Mouse (Mus musculus) activated CD4-positive, CD25-positive, alpha-beta regulatory T cell, adult 4 months (primary cell): Measurements from ENCODE around the gene Gm826. TPM values are rescaled to one million over a fixed set of nuclear protein-coding genes. Genes with fewer than 3 reads are reported as not detected.

Experiments
- ATAC-seq: one replicate; pipeline ENCODE4 v1.8.0; 2017
- polyA plus RNA-seq, 2 experiments: library from polyadenylated mRNA; unstranded; fragments of 100-300 nt; shearing (Covaris generic); gene quantifications; one replicate each; pipeline ENCODE4 v1.2.1; 2017

Gm826 gene
- polyA plus RNA-seq, 2 experiments from 2014 or later: not detected

DNA sequence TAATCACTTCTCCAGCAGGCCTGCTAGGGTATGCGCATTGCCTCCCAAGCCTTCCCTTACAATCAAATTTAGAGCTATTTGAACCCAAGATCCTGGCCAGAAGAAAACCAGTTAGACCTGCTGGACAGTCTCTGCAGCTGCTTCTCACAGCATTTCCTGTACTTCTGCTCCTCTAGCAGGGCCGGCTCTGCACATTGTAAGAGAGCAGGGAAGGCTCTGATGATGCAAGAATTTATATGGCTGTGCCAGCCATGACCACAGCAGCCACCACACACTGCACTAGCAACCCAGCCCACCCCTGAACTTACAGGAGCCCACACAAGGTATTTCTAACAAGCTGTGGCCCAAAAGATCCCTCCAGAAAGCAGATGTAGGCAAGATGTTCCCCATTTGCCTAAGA lies 19.6 kb upstream of the Gm826 start:
- no peak for ATAC-seq

DNA sequence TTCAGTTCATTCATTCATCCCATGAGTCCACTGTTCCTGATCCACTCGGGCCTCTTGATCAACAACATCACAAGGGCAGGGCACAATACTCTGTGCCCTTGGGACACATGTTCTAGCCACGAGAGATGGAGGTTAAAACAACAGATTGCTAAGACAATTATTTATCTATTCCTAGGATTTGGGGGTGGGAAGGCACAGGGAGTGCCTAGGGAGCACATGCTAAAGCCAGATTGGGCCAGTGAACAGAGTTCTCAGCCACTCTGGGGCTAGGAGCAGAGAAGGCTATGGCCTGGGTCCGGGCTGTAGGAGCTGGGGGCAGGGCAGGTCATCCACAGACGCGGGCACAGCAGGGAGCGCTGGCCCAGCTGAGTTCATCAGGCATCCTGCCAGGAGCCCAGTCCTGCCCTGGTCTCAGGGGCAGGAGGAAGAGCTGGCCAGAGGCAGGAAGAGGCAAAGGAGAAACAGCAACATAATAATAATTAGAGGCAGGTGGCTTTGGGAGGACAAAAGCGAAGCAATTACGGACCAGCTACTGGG lies 17.1 kb upstream of the Gm826 start:
- no peak for ATAC-seq

DNA sequence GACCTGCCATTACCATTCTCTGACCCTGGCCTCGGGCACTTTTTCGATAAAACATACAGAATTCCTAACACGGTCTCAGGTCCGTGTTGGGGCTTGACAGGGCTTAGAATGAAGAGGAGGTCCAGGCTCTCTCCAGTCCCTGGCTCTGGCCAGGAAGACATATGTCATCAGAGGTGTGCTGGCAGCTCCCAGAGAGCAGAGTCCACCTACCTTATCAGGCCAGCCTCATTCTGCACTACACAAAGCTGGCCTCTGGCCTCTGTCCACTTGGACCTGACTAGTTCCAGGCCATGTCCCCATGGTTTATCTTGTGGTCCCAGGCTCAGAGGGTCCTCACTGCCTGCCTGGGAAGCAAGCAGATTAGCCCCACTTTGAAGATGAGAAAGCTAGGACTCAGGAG lies 15.6 kb upstream of the Gm826 start:
- no peak for ATAC-seq

DNA sequence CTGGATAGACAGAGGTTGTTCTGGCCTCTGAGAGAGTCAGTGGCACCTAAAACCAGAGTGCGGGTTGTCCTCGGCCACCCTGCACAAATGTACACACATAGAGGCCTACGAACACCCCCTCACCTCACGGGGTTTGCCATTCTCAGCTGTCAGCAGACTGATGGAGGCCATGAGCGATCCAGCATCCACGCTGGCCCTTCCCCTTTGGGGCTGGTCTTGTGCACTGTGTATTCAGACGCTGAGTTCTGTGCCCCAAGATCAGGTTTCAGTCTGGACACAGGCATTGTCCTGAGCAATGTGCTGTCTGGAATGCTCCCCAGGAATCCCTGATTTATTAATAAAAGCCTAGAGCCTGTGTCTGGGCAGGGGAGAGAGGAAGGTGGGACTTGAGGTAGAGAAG lies 14.8 kb upstream of the Gm826 start:
- no peak for ATAC-seq

- ATAC-seq: no peak
These were observed 14.2 kb upstream of the Gm826 start for GRCm38 (mm10) chr2:160348072-160348604.

DNA sequence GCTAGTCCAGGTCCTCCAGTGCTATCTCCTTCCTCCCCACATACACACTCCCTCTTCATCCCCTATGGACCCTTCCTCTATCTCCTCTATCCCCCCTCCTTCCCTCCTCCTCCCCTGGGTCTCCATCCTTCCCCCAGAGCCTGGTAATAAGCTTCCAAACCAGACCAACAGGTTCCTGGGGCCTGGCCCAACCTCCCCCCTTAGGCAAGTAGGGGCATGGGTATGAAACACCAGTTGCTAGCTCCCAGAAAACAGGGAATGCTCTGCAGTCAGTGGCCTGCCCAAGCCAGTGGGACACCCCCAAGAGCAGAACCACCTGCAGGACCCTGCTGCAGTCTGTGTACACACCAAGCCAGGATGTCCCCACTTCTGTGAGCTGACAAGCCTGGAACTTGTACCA lies 11.7 kb upstream of the Gm826 start:
- no peak for ATAC-seq

DNA sequence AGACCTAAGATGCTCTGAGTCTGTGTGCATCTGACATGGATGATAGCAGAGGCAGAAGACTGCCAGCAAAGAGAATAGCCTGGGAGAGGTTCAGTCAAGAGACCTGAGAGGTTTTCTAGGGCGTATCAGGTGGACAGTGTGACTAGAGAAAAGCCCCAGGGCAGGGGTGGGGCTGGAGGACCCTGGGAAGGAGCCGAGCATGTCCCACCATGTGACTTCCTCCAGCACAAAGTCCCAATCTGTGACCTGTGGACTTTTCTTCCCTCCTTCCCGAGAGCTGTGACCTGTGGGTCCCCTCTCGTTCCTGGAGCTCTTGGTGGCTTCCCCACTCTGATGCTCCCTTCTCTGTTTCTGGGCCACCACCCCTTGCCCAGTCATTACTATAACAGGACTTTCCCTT lies 6.2 kb upstream of the Gm826 start:
- no peak for ATAC-seq

- ATAC-seq: no peak
These were observed 5.6 kb upstream of the Gm826 start for GRCm38 (mm10) chr2:160339595-160339994.

DNA sequence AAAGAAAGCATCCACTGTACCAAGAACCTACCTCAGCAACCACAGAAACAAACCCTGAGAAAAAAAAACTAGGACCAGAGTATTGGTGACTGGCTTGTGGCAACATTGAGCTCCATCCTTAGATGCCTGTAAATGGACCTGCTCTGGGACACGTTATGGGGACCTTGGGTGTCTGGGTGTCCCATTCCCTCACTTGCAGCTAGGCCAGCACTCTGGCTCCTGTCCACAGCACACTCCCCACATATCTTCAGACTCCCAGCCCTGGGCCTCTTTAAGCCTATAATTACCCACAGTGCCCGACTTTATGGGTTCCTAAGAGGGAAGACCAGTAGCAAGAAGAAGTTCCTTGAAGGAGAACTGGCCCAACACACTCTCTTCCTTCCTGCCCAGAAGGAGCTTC lies 2.1 kb upstream of the Gm826 start:
- ATAC-seq: no peak

GRCm38 (mm10) chr2:160335043-160335442 lies 1.1 kb upstream of the Gm826 start:
- no peak for ATAC-seq

DNA sequence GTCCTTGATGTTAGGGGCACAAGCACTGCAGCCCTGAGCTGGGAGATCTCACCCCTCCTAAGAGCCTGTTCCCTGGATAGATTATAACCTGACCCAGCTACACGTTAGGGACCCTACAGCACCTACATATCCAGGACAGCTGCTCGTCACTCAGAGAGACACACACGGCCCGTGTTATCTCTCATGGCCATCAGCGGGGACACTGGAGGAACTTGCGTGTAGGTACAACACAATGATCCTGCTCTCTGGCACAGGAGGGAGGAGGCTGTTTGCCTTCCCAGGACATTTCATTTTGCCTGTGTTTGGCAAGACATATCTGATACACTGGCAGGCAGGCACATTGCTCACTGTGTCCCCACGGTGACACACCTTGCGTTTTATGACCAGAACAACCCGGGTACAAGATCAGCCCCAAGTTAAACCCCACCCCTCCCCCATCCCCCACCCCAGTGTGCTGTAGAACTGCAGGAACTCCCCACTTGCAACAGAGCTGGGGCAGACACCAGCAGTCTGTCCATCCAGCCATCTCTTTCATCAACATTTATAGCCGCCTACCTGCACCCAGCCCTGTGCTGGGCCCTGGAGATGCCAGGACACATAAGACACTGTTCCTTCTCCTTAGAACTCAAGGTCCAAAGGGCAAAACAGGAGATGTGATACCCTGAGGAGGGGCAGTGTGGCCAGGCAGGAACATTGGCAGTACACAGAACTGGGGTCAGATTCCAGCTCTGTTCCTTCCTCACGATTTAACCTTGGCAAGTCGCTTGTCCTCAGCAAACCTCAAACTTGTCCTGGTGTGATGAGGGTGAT lies 1.2 kb downstream of the Gm826 start:
- no peak for ATAC-seq

DNA sequence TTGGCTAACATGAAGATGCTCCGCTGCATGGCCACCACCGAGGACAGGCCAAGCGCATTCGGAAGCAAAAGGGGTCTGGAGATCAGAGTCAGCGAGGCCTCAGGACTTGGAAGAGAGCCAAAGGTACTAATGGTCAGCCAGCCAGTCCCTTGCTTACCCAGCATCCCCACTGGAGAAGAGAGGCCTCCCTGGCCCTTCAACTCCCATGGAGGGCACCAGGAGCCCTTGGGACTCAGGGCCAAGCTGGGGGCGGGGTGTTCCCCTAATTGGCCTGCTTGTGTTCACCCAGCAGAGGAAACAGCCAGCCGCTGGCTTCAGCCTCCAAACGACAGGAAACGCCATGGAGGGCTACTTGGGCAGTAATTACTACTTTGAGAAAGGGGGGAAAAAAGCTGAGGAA lies 5.1 kb downstream of the Gm826 start:
- ATAC-seq: no peak

DNA sequence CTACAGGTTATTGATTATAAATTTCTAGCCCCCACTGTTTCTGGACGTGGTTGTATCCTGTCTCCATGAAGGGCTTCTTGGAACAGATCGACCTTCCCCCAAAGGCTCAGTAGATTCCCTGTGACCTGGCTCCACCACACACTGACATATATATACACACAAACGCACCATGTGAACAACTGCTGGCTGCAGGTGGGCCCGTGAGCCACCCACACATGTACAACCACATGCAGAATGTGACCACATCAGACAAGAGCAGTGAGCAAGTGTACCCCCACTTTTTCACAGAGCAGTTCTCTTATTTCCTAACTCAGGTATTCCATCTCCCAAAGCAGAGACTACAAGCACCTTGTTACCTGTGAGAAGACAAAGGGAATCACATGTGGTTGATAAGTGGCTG lies 6.2 kb downstream of the Gm826 start:
- no peak for ATAC-seq

DNA sequence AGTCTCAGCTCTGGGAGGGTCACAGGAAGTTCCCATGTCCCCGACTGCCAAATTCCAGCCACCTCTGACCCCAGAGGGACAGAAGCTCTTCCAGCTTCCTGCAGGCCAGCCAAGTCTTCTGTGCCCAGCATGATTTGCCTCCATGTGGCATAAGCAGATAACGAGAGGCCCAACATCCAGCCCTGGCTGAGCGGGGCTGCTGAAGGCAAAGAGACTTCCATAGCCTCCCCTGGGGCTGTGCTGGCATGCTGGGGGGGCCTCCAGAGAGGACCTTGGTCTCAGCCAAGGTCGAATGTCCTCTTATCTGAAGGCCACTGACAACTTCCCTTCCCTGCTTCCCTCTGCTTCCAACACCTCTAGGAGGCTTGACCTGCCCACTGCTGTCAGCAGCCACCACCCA lies 6.8 kb downstream of the Gm826 start:
- ATAC-seq: no peak

DNA sequence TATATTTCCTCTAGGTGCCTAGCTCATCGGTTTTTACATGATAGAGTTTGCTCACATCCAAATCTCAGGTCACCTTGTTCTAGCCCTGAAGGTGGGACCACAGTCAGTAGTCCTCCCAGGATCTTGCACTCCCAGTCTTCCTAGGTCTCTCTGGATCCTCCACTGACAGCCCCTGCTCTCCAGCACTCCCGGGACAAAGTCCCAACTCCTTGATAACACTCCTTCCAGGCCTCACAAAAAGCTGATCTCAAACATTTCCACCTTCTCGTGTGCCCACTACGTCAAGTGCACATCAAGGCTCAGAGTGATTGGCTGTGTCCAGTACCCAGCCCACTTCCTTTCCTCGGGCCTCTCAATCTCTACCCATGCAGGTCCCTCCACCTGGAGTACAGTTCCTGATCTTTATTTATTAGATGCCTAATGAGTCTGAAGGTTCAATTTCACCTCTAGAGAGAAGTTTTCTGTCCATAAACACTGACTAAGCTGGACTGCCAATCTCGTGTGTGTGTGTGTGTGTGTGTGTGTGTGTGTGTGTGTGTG lies 8.8 kb downstream of the Gm826 start:
- ATAC-seq: no peak

DNA sequence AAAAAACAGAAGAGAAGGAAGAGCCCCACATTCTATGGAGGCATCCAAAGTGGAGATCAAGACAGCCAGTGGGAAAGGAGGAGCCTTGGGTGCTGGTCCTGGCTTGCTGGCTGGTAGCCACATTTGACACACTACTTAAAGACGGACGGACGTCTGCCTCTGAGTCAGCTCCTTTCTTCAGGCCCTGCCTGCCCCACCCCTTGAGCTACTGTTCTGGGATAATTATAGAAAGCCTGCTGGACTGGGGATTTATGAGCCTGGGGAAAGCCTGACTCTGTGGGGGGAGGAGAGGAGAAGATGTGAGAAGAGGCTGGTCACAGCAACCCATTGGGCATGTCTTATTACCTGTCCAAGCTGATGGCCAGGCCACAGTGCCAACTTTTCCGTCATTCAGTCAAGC lies 12.1 kb downstream of the Gm826 start:
- no peak for ATAC-seq

DNA sequence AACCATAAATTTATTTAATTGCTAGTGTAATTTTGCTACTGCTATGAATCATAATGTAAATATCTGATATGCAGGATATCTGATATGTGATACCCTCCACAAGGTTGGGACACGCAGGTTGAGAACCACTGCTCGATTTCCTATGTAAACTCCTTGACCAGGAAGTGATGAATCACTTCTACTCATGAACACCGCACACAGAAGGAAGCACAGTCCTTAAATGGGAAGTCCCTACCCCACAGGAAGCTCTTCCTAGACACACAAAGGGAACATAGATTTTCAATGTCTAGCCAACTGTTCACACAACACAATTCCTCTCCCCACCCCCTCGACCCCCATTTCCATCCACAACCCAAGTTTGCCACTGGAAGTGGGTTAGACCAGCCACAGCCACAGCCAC lies 15.7 kb downstream of the Gm826 start:
- ATAC-seq: no peak

DNA sequence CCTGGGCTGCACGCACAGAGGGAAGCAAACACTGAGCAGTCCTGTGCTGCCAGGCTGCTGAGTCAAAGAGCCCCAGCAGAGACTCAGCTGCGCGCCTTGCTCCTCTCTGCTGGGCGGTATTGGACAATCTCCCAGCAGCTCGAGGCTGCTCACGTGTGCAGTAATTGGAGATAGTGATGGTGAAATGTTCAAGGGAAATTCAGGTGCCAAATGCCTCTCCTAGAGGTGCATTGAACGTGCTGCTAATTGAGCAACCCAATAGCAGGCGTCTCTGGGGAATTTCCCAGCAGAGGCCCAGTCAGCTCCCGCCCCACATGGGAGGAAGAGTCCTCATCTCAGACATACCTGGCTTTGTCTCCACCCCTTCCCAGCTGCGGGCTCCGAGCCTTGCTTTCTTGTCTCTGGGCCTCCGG lies 20.4 kb downstream of the Gm826 start:
- no peak for ATAC-seq

DNA sequence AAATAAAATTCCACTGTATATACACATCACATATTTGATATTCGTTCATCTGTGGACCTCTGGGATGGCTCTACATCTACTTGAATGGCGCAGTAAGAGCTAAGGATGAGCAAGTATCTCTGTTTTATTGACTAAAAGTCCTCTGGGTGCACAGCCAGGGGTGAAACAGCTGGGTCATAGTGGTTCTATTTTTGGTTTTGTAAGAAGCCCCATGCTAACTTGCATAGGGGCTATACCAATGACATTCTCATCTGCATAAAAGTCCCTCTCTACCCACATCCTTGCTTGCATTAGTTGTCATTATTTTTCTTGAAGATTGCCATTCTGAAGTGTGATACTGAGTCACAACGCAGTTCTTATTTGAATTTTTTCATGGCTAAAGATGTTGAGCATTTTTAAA lies 28.9 kb downstream of the Gm826 start:
- ATAC-seq: no peak

GRCm38 (mm10) chr2:160303992-160304391 lies 30.0 kb downstream of the Gm826 start:
- ATAC-seq: no peak

- no peak for ATAC-seq
These were observed 31.9 kb downstream of the Gm826 start for GRCm38 (mm10) chr2:160302013-160302412.

- no peak for ATAC-seq
These were observed 35.4 kb downstream of the Gm826 start for GRCm38 (mm10) chr2:160298586-160298985.

GRCm38 (mm10) chr2:160288538-160289151 lies 45.3 kb downstream of the Gm826 start:
- ATAC-seq: no peak
